Mouse (Mus musculus) C2C12 (cell line): Measurements from ENCODE around the gene Tdrd7. TPM values are rescaled to one million over a fixed set of nuclear protein-coding genes. Genes with fewer than 3 reads are reported as not detected.

Experiments used
- H3K27me3 ChIP-seq: one replicate; pipeline ENCODE4 v1.6.1; 2011; ENCODE audit not compliant: control insufficient read depth, insufficient read depth, insufficient read length
- H3K36me3 ChIP-seq: one replicate; pipeline ENCODE4 v1.6.1; 2011; ENCODE audit not compliant: control insufficient read depth, insufficient read depth
- H3K4me3 ChIP-seq: one replicate; pipeline ENCODE4 v1.5.1; 2011; ENCODE audit warnings: mild to moderate bottlenecking, control low read depth; ENCODE audit not compliant: poor library complexity, insufficient read depth, severe bottlenecking
- H3K79me2 ChIP-seq: one replicate; pipeline ENCODE4 v1.6.1; 2011; ENCODE audit not compliant: control insufficient read depth, insufficient read depth
- H3K79me3 ChIP-seq: one replicate; pipeline ENCODE4 v1.6.1; 2011; ENCODE audit warnings: low read depth, control low read depth
- H3ac ChIP-seq: one replicate; pipeline ENCODE3; 2011; ENCODE audit warnings: low read depth; ENCODE audit not compliant: control insufficient read depth, insufficient read length
- CEBPB ChIP-seq: IDR thresholded peaks from one replicate; pipeline ENCODE4 v1.6.1; 2011; ENCODE audit warnings: low read depth, mild to moderate bottlenecking, control low read depth, moderate library complexity
- CTCF ChIP-seq: IDR thresholded peaks from one replicate; pipeline ENCODE4 v1.5.1; 2011; ENCODE audit not compliant: control insufficient read depth, insufficient read depth, insufficient read length
- FOSL1 ChIP-seq: IDR thresholded peaks from one replicate; pipeline ENCODE4 v1.8.0; 2011; ENCODE audit warnings: mild to moderate bottlenecking, low read length; ENCODE audit not compliant: poor library complexity, insufficient read depth, severe bottlenecking
- MAX ChIP-seq: IDR thresholded peaks from one replicate; pipeline ENCODE4 v1.6.1; 2011; ENCODE audit warnings: mild to moderate bottlenecking, control low read depth
- MYOD1 ChIP-seq: IDR thresholded peaks from one replicate; pipeline ENCODE4 v1.6.1; 2011; ENCODE audit warnings: low read depth; ENCODE audit not compliant: control insufficient read depth, insufficient read length
- MYOG ChIP-seq: IDR thresholded peaks from one replicate; pipeline ENCODE4 v1.6.1; 2011; ENCODE audit not compliant: control insufficient read depth, insufficient read length; ENCODE audit errors: extremely low read depth
- USF1 ChIP-seq: IDR thresholded peaks from one replicate; pipeline ENCODE4 v1.6.1; 2011; ENCODE audit warnings: low read depth, mild to moderate bottlenecking, control low read depth, moderate library complexity
- polyA plus RNA-seq: library from polyadenylated mRNA; unstranded; fragments of >200 nt; fragmentation: generic; extraction: Trizol; gene quantifications from one replicate; pipeline ENCODE4 v1.2.1, GENCODE M21; 2012; ENCODE audit warnings: missing spikeins

Gene Tdrd7
- polyA plus RNA-seq, 1 experiment = 18.0 TPM

GRCm38 (mm10) chr4:46040594-46041192, 75.6 kb downstream of the Tdrd7 start:
- H3K36me3 ChIP-seq = no peaks in the 10 kb centered on the region
- TF ChIP-seq USF1 (no peak), CTCF (no peak), FOSL1 (no peak), MAX (no peak), MYOD1 (no peak), MYOG (no peak), CEBPB (no peak)
- no peaks in the 10 kb centered on the region for H3K27me3 ChIP-seq
- H3K4me3 ChIP-seq = no peak overlapping the region
- H3ac ChIP-seq = no peak overlapping the region
- H3K79me3 ChIP-seq = no peaks in the 10 kb centered on the region
- no peaks in the 10 kb centered on the region for H3K79me2 ChIP-seq

- Histone ChIP-seq H3K4me3 (no peak overlapping the region), H3K79me3 (no peaks in the 10 kb centered on the region), H3K27me3 (no peaks in the 10 kb centered on the region), H3K36me3 (no peaks in the 10 kb centered on the region), H3K79me2 (no peaks in the 10 kb centered on the region), H3ac (no peak overlapping the region)
- TF ChIP-seq FOSL1 = no peak
Measured at GRCm38 (mm10) chr4:46041761-46042504, 76.8 kb downstream of the Tdrd7 start.

GRCm38 (mm10) chr4:46042505-46042850, 77.3 kb downstream of the Tdrd7 start:
- no peaks in the 10 kb centered on the region for H3K27me3 ChIP-seq
- TF ChIP-seq CEBPB = no peak
- TF ChIP-seq FOSL1 = no peak
- TF ChIP-seq CTCF = no peak
- no peak for TF ChIP-seq MYOG
- TF ChIP-seq MYOD1 = no peak
- TF ChIP-seq MAX = no peak
- no peak for TF ChIP-seq USF1
- no peaks in the 10 kb centered on the region for H3K79me3 ChIP-seq
- H3K4me3 ChIP-seq = no peak overlapping the region
- H3ac ChIP-seq = no peak overlapping the region
- H3K79me2 ChIP-seq = no peaks in the 10 kb centered on the region
- no peaks in the 10 kb centered on the region for H3K36me3 ChIP-seq

GRCm38 (mm10) chr4:46043361-46043760, 78.2 kb downstream of the Tdrd7 start:
- Histone ChIP-seq H3K27me3 (no peaks in the 10 kb centered on the region), H3K36me3 (no peaks in the 10 kb centered on the region), H3K79me3 (no peaks in the 10 kb centered on the region), H3ac (no peak overlapping the region), H3K79me2 (no peaks in the 10 kb centered on the region), H3K4me3 (no peak overlapping the region)
- TF ChIP-seq MYOD1 (no peak), MAX (no peak), FOSL1 (no peak), CTCF (no peak), MYOG (no peak), USF1 (no peak), CEBPB (no peak)

- no peak overlapping the region for H3ac ChIP-seq
- H3K36me3 ChIP-seq = no peaks in the 10 kb centered on the region
- H3K4me3 ChIP-seq = no peak overlapping the region
- TF ChIP-seq MYOD1 (no peak), FOSL1 (no peak), MYOG (no peak), MAX (no peak), USF1 (no peak), CEBPB (no peak), CTCF (no peak)
- H3K79me3 ChIP-seq = no peaks in the 10 kb centered on the region
- H3K79me2 ChIP-seq = no peaks in the 10 kb centered on the region
- no peaks in the 10 kb centered on the region for H3K27me3 ChIP-seq
Measured at GRCm38 (mm10) chr4:46047971-46048370, 82.8 kb downstream of the Tdrd7 start.

GRCm38 (mm10) chr4:46048418-46048817, 83.3 kb downstream of the Tdrd7 start:
- Histone ChIP-seq H3K36me3 (no peaks in the 10 kb centered on the region), H3K27me3 (no peaks in the 10 kb centered on the region), H3K4me3 (no peak overlapping the region), H3K79me2 (no peaks in the 10 kb centered on the region), H3ac (no peak overlapping the region), H3K79me3 (no peaks in the 10 kb centered on the region)
- TF ChIP-seq FOSL1 (no peak), MAX (no peak), MYOG (no peak), MYOD1 (no peak), CEBPB (no peak), USF1 (no peak), CTCF (no peak)
